Mouse (Mus musculus) E14TG2a.4 (cell line): ENCODE results near the gene Etfbkmt.

Experiments used
- CTCF ChIP-seq: conservative IDR thresholded peaks from 2 replicates; pipeline ENCODE4 v1.5.1; 2014; ENCODE audit warnings: low read length
- NANOG ChIP-seq: IDR thresholded peaks from 2 replicates; pipeline ENCODE4 v1.6.1; 2014; ENCODE audit warnings: borderline replicate concordance, low read length, mixed read lengths
- POU5F1 ChIP-seq: IDR thresholded peaks from 2 replicates; pipeline ENCODE4 v1.6.1; 2014; ENCODE audit warnings: low read length, borderline replicate concordance

DNA sequence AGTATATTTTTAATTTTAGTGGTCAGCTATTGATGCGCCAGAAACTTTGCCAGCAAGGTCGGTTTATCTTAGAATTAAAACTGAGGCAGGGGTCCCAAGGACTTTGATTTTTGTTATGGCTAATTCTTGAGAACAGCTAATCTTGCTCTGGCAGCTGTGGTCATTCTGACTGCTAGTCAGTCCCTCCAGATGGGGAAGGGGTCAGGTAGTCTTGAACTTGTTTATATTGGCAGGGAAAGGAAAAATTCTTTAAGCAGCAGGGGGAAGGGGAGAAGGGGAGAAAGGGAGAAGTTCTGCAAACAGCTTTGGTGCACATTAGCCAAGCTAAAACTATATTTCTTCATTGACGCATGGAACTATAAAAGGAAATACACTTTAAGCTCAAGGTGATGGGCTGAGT, 57.5 kb downstream of the Etfbkmt start:
- no peak for TF ChIP-seq CTCF
- TF ChIP-seq NANOG, result no peak
- TF ChIP-seq POU5F1, result no peak
